Mouse (Mus musculus) cerebellum, postnatal 36 days (tissue): ENCODE results near the gene Spata25.
A peak's percentile ranks its signal among the peaks of the same experiment; 100 is the strongest.
"Not testable (repeated sequence)": the region's sequence is repeated elsewhere in the genome, so short reads cannot be mapped to it uniquely, and the experiment has no call there.

Experiments used
- DNase-seq, 2 experiments: peaks; one replicate each; pipeline ENCODE4 v3.0.0; 2021 to 2022; ENCODE audit warnings: mixed read lengths in 2 of 2

Gene Spata25

GRCm38 (mm10) chr2:164804533-164805331 is 23.6 kb downstream of the Spata25 start, which contains the start of the genes Acot8 and Zswim3:
TSS of gene Acot8 (minus strand) at chr2:164804882.
TSS of gene Zswim3 (plus strand) at chr2:164805098.
- DNase-seq = peak; percentile 96 to 100

- DNase-seq = no peak
Measured at GRCm38 (mm10) chr2:164803921-164804313, 24.4 kb downstream of the Spata25 start.

GRCm38 (mm10) chr2:164803201-164803920 is 25.0 kb downstream of the Spata25 start:
- DNase-seq = no peak

GRCm38 (mm10) chr2:164800252-164801004 is 27.9 kb downstream of the Spata25 start:
- no peak for DNase-seq

- not testable (repeated sequence) for DNase-seq
Measured at GRCm38 (mm10) chr2:164798554-164798953, 29.8 kb downstream of the Spata25 start.

GRCm38 (mm10) chr2:164795868-164796267 is 32.5 kb downstream of the Spata25 start:
- DNase-seq = no peak

GRCm38 (mm10) chr2:164794293-164794692 is 34.0 kb downstream of the Spata25 start:
- peak; percentile 86 to 87 for DNase-seq

GRCm38 (mm10) chr2:164793772-164794171 is 34.6 kb downstream of the Spata25 start:
- DNase-seq = no peak

- peak; percentile 75 to 78 for DNase-seq
Measured at GRCm38 (mm10) chr2:164793236-164793635, 35.1 kb downstream of the Spata25 start.

GRCm38 (mm10) chr2:164792400-164793190 is 35.7 kb downstream of the Spata25 start:
- DNase-seq = no peak

- DNase-seq = peak; percentile 52 to 54
Measured at GRCm38 (mm10) chr2:164791841-164792261, 36.5 kb downstream of the Spata25 start.

- no peak for DNase-seq
Measured at GRCm38 (mm10) chr2:164790451-164790850, 37.9 kb downstream of the Spata25 start.

GRCm38 (mm10) chr2:164788411-164788810 is 39.9 kb downstream of the Spata25 start:
- DNase-seq = no peak

- DNase-seq = no peak
Measured at GRCm38 (mm10) chr2:164787779-164788178, 40.6 kb downstream of the Spata25 start.

- no peak for DNase-seq
Measured at GRCm38 (mm10) chr2:164787032-164787431, 41.3 kb downstream of the Spata25 start.

GRCm38 (mm10) chr2:164786388-164786885 is 41.9 kb downstream of the Spata25 start:
- DNase-seq = no peak

- peak; percentile 85 to 91 for DNase-seq
Measured at GRCm38 (mm10) chr2:164785481-164786387, 42.6 kb downstream of the Spata25 start, which contains the start of gene Snx21. TSS of gene Snx21 (plus strand) at chr2:164785823.

GRCm38 (mm10) chr2:164784869-164785420 is 43.4 kb downstream of the Spata25 start:
- no peak for DNase-seq

- DNase-seq = no peak
Measured at GRCm38 (mm10) chr2:164783926-164784581, 44.3 kb downstream of the Spata25 start.

GRCm38 (mm10) chr2:164781876-164782275 is 46.5 kb downstream of the Spata25 start:
- no peak for DNase-seq
